Mouse (Mus musculus) Patski (cell line): Measurements from ENCODE around the gene Gucy2c. TPM values are rescaled to one million over a fixed set of nuclear protein-coding genes. Genes with fewer than 3 reads are reported as not detected.
"Not testable (repeated sequence)": the region's sequence is repeated elsewhere in the genome, so short reads cannot be mapped to it uniquely, and the experiment has no call there.

Experiments
- ATAC-seq: fragments of 100-300 bp; one replicate; pipeline ENCODE4 v1.8.0; 2021
- CTCF ChIA-PET: fragments of 350-600 bp; sonication (Branson Sonifier 250); formaldehyde crosslinking; loops from one replicate; lab custom pipeline; 2022; ENCODE audit warnings: inconsistent platforms; lab: Charles Lee
- POLR2A ChIA-PET: fragments of 350-600 bp; sonication (Branson Sonifier 250); formaldehyde crosslinking; loops from one replicate; lab custom pipeline; 2022; ENCODE audit warnings: antibody characterized with exemption, inconsistent platforms; lab: Charles Lee
- DNase-seq: peaks from one replicate; pipeline ENCODE4 v3.0.0-alpha.2; 2011; ENCODE audit warnings: low read depth, low spot score
- H3K27me3 ChIP-seq: fragments of 371-371 bp; one replicate; pipeline ENCODE4 v1.5.1; 2021
- CTCF ChIP-seq: fragments of 100-300 bp; IDR thresholded peaks from one replicate; pipeline ENCODE4 v1.5.1; 2021
- in situ Hi-C: fragments of 300-500 bp; cut with MboI; formaldehyde crosslinking; loops from 3 replicates; pipeline ENCODE4 v1.11.1; 2018; ENCODE audit warnings: low pct_unique_long_range_greater_than_20kb, mixed read lengths
- polyA plus RNA-seq: library from polyadenylated mRNA; unstranded; gene quantifications from one replicate; pipeline ENCODE4 v1.2.3, GENCODE M21; 2021

The Gucy2c gene
- polyA plus RNA-seq, 1 experiment from 2014 or later: 0.01 TPM

- no peak for DNase-seq
- H3K27me3 ChIP-seq: no peaks in the 10 kb centered on the region
- ATAC-seq: no peak
- ChIA-PET CTCF (interaction anchor here (0.7 to 2.1 kb wide), 7 partner anchors 27 to 382 kb away, joined by 3 to 6 read pairs (median 4); no protein-coding TSS in a partner anchor), POLR2A (interaction anchor here (0.6 to 3.0 kb wide), 10 partner anchors 23 to 1776 kb away, joined by 3 to 18 read pairs (median 5); partner anchors contain the start of genes BC049715, Smco3 and Wbp11)
- no peak for TF ChIP-seq CTCF
- in situ Hi-C loops: loop anchor here (10.0 to 25.0 kb wide), 3 partner anchors 932 to 1880 kb away; partner anchors contain the start of genes Cdkn1b, Gprc5a and Strap
Observed at GRCm38 (mm10) chr6:136804705-136805408, 23.3 kb upstream of the Gucy2c start.

DNA sequence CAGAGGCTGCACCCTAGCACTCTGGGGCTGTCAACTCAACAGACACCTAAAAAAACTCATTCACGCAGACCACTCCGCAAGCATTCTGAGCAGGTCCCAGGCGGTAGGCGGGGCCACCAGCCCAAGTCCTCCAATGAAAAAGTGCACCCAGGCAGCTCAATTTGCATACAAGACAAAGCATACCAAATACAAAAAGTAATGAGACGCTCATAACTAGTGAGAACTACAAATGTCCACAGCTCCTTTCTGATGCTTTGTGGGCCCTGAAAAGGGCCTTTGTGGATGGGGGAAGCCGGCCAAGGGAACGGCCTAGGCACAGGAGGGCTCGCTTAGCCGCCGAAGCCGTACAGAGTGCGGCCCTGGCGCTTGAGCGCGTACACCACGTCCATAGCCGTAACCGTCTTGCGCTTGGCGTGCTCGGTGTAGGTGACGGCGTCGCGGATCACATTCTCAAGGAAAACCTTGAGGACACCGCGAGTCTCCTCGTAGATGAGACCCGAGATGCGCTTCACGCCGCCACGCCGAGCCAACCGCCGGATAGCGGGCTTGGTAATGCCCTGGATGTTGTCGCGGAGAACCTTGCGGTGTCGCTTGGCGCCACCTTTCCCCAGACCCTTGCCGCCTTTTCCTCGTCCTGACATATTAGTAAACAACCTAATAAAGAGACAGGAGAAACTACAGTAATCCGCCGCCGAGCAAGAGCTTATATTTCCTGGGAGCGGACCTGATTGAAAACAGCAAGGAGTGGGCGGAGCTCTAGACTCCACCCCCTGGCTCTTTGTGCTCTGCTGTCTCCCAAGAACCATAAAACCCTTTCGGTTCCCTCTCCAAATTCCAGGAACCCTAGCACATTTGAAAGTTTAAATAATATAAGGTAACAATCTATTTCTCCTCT is 22.4 kb upstream of the Gucy2c start, which contains the start of gene Hist4h4:
Gene Hist4h4, minus strand, starts transcription at position 677 of the 895 bp plus-strand sequence.
- POLR2A ChIA-PET: interaction anchor here (0.6 to 3.0 kb wide), 14 partner anchors 24 to 807 kb away, joined by 3 to 18 read pairs (median 4); partner anchors contain the start of genes BC049715, Smco3 and Wbp11
- in situ Hi-C loops: loop anchor here (10.0 to 25.0 kb wide), 3 partner anchors 933 to 1879 kb away; partner anchors contain the start of genes Cdkn1b, Gprc5a and Strap
- ATAC-seq (peak; percentile 73), DNase-seq (peak; percentile 95)
- TF ChIP-seq CTCF: no peak
- no peaks in the 10 kb centered on the region for H3K27me3 ChIP-seq
- CTCF ChIA-PET: interaction anchor here (0.7 to 2.1 kb wide), 7 partner anchors 28 to 381 kb away, joined by 3 to 6 read pairs (median 4); no protein-coding TSS in a partner anchor

DNA sequence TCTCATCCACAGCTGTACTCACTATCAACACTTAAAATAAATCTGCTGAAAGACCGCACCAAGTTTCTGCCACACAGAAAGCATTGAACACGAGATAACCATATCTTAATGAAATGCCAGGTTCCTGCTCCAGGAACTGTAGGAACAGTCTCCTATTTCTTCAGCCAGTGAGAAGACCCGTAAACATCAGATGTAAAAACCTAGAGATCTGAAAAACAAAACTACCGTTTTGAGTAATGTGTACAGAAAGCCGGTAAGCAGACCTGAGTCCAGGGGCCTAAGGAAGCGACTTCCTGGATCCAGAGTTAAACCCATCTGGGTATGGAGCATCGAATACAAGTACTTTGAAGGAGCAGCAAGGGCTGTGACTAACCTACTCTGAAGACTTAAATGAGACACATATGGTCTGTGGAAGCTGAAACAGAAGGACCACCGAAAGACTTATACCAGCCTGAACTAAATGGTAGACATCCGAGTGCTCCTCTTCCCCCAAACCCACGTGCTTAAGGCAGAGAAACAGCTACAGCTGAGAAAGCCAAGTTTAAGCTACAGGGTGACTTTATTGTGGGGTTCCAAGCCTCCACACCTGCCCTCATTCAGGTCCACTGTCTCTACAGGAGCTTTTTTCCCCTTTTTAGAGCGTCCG is 21.7 kb upstream of the Gucy2c start:
- no peak for TF ChIP-seq CTCF
- ChIA-PET CTCF (interaction anchor here (1.0 to 2.1 kb wide), 4 partner anchors 28 to 182 kb away, joined by 3 to 6 read pairs (median 4); no protein-coding TSS in a partner anchor), POLR2A (interaction anchor here (0.6 to 3.0 kb wide), 10 partner anchors 21 to 154 kb away, joined by 3 to 18 read pairs (median 4); partner anchors contain the start of genes BC049715, Smco3 and Wbp11)
- ATAC-seq (no peak), DNase-seq (no peak)
- in situ Hi-C loops: loop anchor here (10.0 to 25.0 kb wide), 3 partner anchors 934 to 1878 kb away; partner anchors contain the start of genes Cdkn1b, Gprc5a and Strap
- H3K27me3 ChIP-seq: no peaks in the 10 kb centered on the region

GRCm38 (mm10) chr6:136801274-136801673 is 19.7 kb upstream of the Gucy2c start:
- no peak for DNase-seq
- no peaks in the 10 kb centered on the region for H3K27me3 ChIP-seq
- in situ Hi-C loops: loop anchor here (10.0 to 25.0 kb wide), 3 partner anchors 936 to 1876 kb away; partner anchors contain the start of genes Cdkn1b, Gprc5a and Strap
- ChIA-PET POLR2A (interaction anchor here (0.6 kb wide), 1 partner anchor 178 kb away, joined by 3 read pairs; no protein-coding TSS in a partner anchor), CTCF (no interaction called here)
- ATAC-seq: no peak
- no peak for TF ChIP-seq CTCF

- no peak for DNase-seq
Observed at GRCm38 (mm10) chr6:136800710-136801109, 19.1 kb upstream of the Gucy2c start.

DNA sequence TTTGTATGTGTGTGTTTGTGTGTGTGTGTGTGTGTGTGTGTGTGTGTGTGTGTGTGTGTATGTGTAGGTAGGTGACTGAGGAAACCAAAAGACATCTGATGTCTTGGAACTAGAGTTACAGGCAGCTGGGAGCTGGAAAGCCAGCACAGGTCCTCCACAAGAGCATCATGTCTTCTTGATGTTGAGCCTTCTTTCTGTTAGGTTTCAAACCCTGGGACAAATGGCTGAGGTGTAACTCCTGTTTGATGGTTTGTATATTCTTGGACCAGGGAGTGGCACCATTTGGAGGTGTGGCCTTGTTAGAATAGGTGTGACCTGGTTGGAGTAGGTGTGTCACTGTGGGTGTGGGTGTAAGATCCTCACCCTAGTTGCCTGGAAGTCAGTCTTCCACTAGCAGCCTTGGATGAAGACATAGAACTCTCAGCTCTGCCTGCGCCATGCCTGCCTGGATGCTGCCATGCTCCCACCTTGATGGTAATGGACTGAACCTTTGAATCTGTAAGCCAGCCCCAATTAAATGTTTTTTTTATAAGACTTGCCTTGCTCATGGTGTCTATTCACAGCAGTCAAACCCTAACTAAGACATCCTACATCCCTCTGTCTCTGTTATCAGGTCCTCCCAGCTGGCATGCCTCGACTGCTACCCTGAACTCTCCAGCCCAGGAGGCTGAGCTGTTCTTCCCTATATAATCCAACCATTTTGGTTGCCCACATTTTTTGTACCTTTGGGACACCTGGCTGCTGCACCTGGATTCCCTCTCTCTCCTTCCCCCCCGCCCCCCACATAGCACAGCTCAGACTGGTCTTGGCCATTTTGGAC is 16.5 kb upstream of the Gucy2c start:
- ATAC-seq, H3K27me3 ChIP-seq, DNase-seq, POLR2A ChIA-PET, in situ Hi-C loops, CTCF ChIA-PET: not testable (repeated sequence)

More at GRCm38 (mm10) chr6:136800710-136801109, 19.1 kb upstream of the Gucy2c start:
- ChIA-PET CTCF (no interaction called here), POLR2A (interaction anchor here (0.6 kb wide), 1 partner anchor 35 kb away, joined by 3 read pairs; no protein-coding TSS in a partner anchor)
- no peaks in the 10 kb centered on the region for H3K27me3 ChIP-seq
- in situ Hi-C loops: loop anchor here (10.0 to 25.0 kb wide), 3 partner anchors 937 to 1876 kb away; partner anchors contain the start of genes Cdkn1b, Gprc5a and Strap
- TF ChIP-seq CTCF: no peak
- ATAC-seq: no peak

DNA sequence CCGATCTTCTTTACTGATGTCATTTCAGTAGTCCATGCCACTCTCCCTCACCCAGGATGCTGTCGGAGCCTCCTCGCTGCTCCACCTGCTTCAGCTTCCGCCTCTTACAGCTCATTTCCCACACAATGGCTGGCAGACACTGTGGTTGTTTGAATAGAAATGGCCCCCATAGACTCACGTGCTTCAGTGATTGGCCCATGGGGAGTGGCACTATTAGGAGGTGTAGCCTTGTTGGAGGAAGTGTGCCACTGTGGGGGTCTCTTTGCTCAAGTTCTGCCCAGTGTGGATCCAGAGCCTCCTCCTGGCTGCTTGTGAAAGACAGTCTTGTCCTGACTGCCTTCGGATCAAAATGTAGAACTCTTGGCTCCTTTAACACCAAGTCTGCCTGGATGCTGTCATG is 14.3 kb upstream of the Gucy2c start:
- TF ChIP-seq CTCF: no peak
- ChIA-PET POLR2A (no interaction called here), CTCF (interaction anchor here (0.9 kb wide), 1 partner anchor 375 kb away, joined by 3 read pairs; no protein-coding TSS in a partner anchor)
- ATAC-seq: no peak
- in situ Hi-C loops: no loop called here
- no peak for DNase-seq
- peaks cover 6% of the 10 kb centered on the region for H3K27me3 ChIP-seq

DNA sequence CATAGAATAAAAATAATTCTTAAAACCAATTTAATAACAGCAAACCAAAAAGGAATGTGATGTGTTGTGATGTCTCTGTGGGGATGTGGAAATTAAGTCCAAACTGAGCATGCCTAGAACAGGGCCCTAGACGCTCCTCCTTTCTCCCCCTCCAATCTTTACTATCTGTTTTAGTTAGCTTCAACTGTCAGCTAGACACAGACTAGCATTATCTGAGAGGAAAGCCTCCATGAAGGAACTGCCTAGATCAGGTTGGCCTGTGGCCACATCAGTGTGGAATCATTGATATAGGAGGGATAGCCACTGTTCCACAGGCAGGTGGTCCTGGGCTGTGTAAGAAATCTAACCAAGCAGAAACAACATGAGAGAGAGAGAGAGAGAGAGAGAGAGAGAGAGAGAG is 13.5 kb upstream of the Gucy2c start:
- TF ChIP-seq CTCF: no peak
- CTCF ChIA-PET: no interaction called here
- peaks cover 6% of the 10 kb centered on the region for H3K27me3 ChIP-seq
- POLR2A ChIA-PET: no interaction called here
- ATAC-seq (no peak), DNase-seq (no peak)
- in situ Hi-C loops: no loop called here
